Mouse (Mus musculus) bone marrow macrophage, adult 2 months (primary cell): Measurements from ENCODE around the gene Col15a1. TPM values are rescaled to one million over a fixed set of nuclear protein-coding genes. Genes with fewer than 3 reads are reported as not detected.

ENCODE experiments used
- H3K27ac ChIP-seq: 2 replicates; pipeline ENCODE4 v1.5.1; 2012; ENCODE audit warnings: low read depth, low read length; ENCODE audit not compliant: insufficient read depth
- H3K4me1 ChIP-seq: 2 replicates; pipeline ENCODE4 v1.6.1; 2012; ENCODE audit warnings: low read length; ENCODE audit not compliant: control insufficient read depth, insufficient read depth
- H3K4me3 ChIP-seq: 2 replicates; pipeline ENCODE4 v1.5.1; 2012; ENCODE audit warnings: mild to moderate bottlenecking, low read length, moderate library complexity; ENCODE audit not compliant: insufficient read depth
- CTCF ChIP-seq: IDR thresholded peaks from 2 replicates; pipeline ENCODE4 v1.5.1; 2012; ENCODE audit warnings: low read depth, mild to moderate bottlenecking, low read length, moderate library complexity
- POLR2A ChIP-seq: IDR thresholded peaks from 2 replicates; pipeline ENCODE4 v1.6.1; 2012; ENCODE audit warnings: mild to moderate bottlenecking, low read depth, low read length, borderline replicate concordance
- polyA plus RNA-seq: library from polyadenylated mRNA; stranded (reverse); fragments of >200 nt; gene quantifications from 2 replicates; pipeline ENCODE4 v1.2.4, GENCODE M21; 2012; ENCODE audit not compliant: missing spikeins, insufficient read depth, insufficient read length

Gene Col15a1
- polyA plus RNA-seq, 1 experiment, result 2.0 TPM

DNA sequence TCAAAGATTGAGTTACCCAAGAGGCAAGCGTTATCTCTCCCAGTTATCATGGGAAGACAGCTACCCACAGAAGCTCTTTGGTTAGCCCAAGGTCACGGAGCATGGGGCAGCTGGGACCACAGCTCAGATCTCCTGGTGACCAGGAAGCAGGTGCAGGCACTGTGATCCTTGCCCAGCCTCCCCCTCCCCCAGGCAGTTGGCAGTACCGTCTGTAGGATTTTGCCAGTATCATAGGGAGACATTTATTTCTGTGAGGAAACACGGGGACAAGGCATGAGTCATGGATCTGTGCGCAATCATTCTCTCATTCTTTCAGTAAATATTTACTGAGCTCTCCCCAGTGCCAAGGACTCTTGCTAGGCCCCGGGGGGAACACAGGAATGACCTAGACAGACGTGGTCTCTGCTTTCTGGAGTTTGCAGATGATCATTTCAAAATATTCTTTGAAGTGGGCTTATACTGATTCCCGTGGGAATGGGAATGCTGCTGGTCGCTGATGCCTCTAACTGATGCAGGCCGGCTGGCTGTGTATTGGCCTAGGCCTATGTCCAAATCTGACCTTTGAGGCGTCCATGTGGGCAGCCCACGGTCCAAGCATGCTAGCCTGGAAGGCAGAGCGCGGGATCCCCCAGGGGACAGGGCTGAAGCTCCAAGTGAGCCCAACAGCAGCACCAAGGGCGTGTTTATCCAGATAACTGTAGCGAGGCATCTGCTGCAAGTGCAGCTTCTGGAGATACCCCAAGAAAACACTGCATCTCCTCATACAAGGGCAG is 86.0 kb downstream of the Col15a1 start:
- Histone ChIP-seq H3K4me1 (peaks cover 30% of the 10 kb centered on the region), H3K4me3 (no peak overlapping the region), H3K27ac (peak overlapping the region; percentile 77)
- TF ChIP-seq POLR2A (no peak), CTCF (no peak)

DNA sequence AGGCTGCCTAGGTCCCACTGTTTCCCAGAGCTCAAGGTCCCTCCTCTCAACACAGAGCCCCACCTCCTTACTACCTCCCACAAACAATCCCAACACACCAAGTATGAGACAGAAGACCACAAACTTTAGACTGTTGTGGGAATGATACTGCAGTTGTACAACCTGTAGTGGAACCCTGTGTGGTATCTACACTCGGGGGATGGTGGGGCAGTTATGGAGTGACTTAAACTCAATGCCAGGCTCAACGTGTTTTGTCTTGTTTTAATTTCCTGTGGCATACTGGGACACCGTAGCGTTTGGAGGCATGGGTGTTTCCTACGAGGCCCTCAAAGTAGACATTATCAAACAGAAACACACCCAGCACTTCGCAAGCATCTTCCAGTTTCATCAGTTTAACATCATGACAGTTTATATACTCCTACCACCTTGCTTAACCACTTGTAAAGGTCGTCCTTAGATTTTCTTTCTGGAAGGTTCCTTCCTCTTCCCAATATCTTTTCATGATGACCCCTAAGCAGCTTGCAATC is 86.6 kb downstream of the Col15a1 start:
- H3K4me3 ChIP-seq, result no peak overlapping the region
- no peak overlapping the region for H3K27ac ChIP-seq
- no peak for TF ChIP-seq POLR2A
- no peak for TF ChIP-seq CTCF
- H3K4me1 ChIP-seq, result peaks cover 30% of the 10 kb centered on the region

DNA sequence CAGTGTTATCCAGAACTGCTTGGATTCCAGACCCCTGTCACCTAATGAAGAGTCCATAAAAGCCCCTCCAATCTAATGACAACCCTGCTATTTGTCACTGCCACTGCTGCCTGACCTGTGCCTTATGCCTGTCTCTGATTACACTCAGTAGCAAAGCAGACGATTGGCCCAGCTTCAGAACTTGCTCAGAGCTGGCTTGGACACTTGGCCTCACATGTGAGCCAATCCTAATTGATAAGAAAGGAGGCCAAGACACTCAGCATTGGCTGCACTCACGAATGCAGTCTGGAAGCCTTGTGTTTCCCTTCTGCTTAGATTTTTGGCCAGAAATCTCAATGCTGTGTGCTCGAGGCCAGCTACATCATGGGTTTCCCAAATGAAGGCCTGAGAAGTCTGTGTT is 87.6 kb downstream of the Col15a1 start:
- no peak overlapping the region for H3K4me3 ChIP-seq
- TF ChIP-seq POLR2A (no peak), CTCF (no peak)
- peaks cover 30% of the 10 kb centered on the region for H3K4me1 ChIP-seq
- no peak overlapping the region for H3K27ac ChIP-seq

DNA sequence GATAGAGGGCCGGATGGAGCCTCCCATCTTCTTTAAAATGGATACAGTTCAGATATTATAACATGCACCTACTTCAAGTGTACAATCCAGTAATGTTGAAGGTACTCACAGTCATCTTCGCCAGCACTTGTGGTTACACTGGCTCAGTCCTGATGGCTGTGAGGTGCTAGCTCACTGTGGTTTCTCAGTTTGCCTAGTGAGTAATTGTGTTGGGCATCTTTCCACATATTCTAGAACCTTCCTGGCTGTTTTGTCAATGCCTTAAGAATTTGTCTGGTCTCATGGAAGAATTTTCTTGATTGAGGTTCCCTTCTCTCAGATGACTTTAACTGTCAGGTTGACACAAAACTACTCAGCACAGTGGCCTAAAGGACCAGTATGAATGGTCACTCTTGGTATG is 92.7 kb downstream of the Col15a1 start:
- no peak overlapping the region for H3K27ac ChIP-seq
- TF ChIP-seq POLR2A (no peak), CTCF (no peak)
- H3K4me1 ChIP-seq, result peaks cover 42% of the 10 kb centered on the region
- H3K4me3 ChIP-seq, result no peak overlapping the region

DNA sequence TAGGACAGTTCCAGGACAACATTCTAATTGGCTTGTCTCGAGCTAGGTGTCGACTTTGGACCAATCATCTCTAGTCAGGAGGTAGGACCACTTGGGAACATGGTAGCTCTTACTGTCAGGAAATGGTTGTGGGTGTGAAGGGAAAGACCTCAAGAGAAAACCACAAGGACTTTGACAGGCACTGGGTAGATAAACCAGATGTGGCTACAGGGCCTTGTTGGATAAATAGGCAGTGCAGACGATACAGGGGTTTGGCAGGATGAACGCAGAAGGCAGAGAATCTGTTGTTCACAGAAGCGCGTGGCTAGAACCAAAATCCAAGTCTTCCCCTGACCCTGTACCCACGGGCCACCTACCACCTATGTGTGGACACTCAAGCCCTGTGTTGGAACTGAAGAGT is 94.6 kb downstream of the Col15a1 start:
- Histone ChIP-seq H3K4me1 (peaks cover 44% of the 10 kb centered on the region), H3K27ac (peak overlapping the region; percentile 83)
- no peak for TF ChIP-seq POLR2A

DNA sequence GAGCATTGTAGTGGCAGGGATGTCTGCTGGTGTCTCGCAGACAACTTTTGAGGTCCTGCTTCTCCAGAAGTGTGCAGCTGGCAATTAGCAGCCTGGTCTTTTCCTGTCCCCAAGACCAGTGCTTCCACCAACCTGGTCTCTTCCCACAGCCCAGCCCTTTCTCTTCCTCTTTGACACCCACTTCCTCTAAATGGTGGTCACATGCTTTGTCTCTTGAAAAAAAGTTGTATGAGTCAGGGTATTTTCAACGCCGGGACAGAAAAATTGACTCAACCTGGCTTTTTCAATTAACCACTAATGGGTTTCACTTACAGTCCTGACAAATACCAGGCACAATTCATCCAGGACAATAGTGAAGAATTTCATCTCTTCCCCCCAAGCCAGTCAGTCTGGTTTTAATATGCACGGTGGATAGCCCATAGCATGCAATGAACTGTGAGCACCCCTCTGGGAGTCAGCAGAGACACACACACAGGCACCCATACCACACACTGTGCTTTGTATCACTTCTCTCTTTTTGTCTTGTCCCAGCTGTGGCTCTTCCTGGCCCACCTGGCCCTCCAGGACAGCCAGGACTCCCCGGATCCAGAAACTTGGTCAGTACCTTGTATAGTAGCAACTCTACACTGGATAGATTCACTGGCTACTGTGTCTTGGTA is 95.5 kb downstream of the Col15a1 start:
- peak overlapping the region; percentile 18 for H3K4me3 ChIP-seq
- H3K4me1 ChIP-seq, result peaks cover 45% of the 10 kb centered on the region
- TF ChIP-seq POLR2A (no peak), CTCF (no peak)
- H3K27ac ChIP-seq, result peak overlapping the region; percentile 89

More for the DNA sequence above, 94.6 kb downstream of the Col15a1 start:
- H3K4me3 ChIP-seq, result no peak overlapping the region

DNA sequence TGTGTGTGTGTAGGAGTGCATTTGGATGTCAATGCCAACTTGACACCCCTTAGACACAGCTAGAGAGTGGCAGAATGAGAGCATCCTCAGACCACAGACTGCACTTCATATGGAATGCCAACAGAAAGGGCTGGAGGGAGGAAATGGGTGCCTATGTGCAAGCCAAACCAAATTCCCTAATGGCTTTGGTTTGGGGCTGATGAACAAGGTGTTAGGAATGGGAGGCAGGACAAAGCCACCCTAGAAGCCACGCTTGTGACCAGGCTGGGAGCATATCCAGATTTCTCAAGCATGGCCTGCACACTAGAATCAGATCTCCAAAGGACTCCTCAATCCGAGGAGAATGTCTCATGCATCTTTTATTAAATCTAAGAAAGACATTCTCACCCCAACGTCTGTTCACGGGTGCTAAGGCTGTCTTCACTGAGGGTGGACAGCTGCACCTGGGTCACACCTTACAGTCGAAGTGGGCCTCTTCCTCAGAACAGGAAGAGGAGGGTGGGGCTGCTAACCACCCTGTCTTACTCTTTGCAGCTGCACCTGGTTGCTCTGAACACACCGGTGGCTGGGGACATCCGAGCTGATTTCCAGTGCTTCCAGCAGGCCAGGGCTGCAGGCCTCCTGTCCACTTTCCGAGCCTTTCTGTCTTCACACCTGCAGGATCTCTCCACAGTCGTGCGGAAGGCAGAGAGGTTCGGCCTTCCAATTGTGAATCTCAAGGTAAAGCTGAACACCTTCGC is 102.1 kb downstream of the Col15a1 start:
- H3K4me3 ChIP-seq, result no peak overlapping the region
- TF ChIP-seq POLR2A, result no peak
- no peak for TF ChIP-seq CTCF
- H3K27ac ChIP-seq, result no peak overlapping the region
- H3K4me1 ChIP-seq, result peaks cover 64% of the 10 kb centered on the region

DNA sequence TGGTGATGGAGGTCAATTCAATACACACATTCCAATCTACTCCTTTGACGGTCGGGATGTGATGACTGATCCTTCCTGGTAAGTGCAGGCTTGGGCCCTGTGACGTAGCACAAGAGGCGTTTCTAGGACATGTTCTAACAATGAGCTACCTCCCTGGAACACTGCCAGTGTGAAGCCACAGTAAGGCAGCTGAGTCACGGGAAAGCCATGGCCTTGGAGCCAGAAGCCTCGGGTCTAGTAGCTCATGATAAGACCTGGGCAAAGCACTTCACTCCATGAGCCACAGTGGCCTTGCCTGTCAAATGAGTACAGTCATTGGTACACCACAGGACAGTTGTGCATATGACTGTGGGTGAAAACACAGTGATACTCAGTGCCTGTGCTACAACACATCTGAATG is 102.9 kb downstream of the Col15a1 start:
- TF ChIP-seq POLR2A (no peak), CTCF (no peak)
- no peak overlapping the region for H3K27ac ChIP-seq
- H3K4me3 ChIP-seq, result no peak overlapping the region

DNA sequence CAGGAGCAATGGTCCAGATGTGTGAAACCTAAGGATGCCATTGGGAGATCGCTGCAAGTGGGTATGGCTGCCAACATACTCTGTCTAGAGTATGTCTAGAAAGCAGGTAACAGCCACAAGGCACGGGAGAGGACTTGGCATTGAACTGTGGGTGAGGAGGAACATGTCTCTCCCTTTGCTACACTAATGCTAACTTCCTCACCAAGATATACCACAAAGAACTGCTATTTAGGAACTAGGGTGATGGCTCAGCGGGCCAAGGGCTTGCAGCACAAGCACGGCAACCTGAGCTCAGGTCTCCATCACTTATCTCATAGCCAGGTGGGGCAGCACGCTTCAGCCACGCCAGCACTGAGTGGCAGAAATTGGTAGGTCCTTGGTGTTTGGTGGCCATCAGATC is 103.5 kb downstream of the Col15a1 start:
- TF ChIP-seq POLR2A, result no peak
- no peak for TF ChIP-seq CTCF
- Histone ChIP-seq H3K27ac (no peak overlapping the region), H3K4me3 (no peak overlapping the region), H3K4me1 (peaks cover 70% of the 10 kb centered on the region)

More for the DNA sequence above, 102.9 kb downstream of the Col15a1 start:
- H3K4me1 ChIP-seq, result peaks cover 63% of the 10 kb centered on the region

DNA sequence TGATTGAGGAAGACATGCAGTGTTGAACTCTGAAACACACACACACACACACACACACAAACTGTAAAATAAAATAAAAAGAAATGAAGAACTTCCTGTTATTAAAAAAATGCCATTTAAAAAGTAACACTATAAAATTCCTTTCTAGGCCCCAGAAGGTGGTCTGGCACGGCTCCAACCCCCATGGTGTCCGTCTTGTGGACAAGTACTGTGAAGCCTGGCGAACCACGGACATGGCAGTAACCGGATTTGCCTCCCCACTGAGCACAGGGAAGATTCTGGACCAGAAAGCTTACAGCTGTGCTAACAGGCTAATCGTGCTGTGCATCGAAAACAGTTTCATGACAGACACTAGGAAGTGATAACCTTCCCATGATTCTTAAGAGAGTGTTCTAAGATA is 104.0 kb downstream of the Col15a1 start:
- Histone ChIP-seq H3K4me1 (peaks cover 71% of the 10 kb centered on the region), H3K27ac (no peak overlapping the region), H3K4me3 (no peak overlapping the region)
- TF ChIP-seq CTCF (no peak), POLR2A (no peak)
